Mouse (Mus musculus) testis, adult 2 months (tissue): ENCODE measurements around the gene Nckap5.

Experiments used
- CTCF ChIP-seq: fragments of 200-500 bp; IDR thresholded peaks from 2 replicates; pipeline ENCODE4 v1.5.1; 2012; ENCODE audit warnings: low read depth, mild to moderate bottlenecking, inconsistent platforms, low read length, moderate library complexity; ENCODE audit not compliant: control insufficient read depth, insufficient read depth, insufficient replicate concordance
- POLR2A ChIP-seq: fragments of 200-500 bp; IDR thresholded peaks from 2 replicates; pipeline ENCODE4 v1.6.1; 2012; ENCODE audit warnings: low read depth, mild to moderate bottlenecking, inconsistent platforms, low read length, moderate library complexity; ENCODE audit not compliant: control insufficient read depth

DNA sequence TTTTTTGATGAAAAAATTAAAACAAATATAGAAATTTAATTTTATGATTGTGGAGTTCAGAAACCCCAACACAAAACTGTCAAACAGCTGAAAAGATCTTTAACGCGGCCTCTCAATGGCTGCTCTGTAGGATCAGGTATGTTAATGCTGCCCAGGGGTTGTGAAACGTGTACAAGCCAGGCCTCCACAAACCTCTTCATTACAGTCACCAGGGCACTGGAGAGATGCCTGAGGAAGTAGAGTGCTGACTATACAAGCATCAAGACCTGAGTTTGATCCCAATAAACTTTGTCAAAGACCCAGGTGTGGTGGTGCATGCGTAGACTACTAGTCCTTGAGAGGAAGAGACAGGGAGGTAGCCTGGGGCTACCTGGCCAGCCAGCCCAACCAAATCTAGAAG is 222.0 kb downstream of the Nckap5 start:
- TF ChIP-seq POLR2A (no peak), CTCF (no peak)
